Mouse (Mus musculus) embryonic facial prominence, embryonic 15.5 days (tissue): Measurements from ENCODE around the gene Lypd5. TPM values are rescaled to one million over a fixed set of nuclear protein-coding genes. Genes with fewer than 3 reads are reported as not detected.
A peak's percentile ranks its signal among the peaks of the same experiment; 100 is the strongest.
"Not testable (repeated sequence)": the region's sequence is repeated elsewhere in the genome, so short reads cannot be mapped to it uniquely, and the experiment has no call there.

Experiments
- ATAC-seq: fragments of 200-750 bp; cut with Nextera tagmentation; 2 replicates; pipeline ENCODE4 v1.8.0; 2017; ENCODE audit warnings: low read depth, moderate TSS enrichment; ENCODE audit not compliant: insufficient number of reproducible peaks, low FRiP score, low TSS enrichment
- H3K27ac ChIP-seq: fragments of 300-500 bp; sonication (generic); replicated peaks from 2 replicates; pipeline ENCODE4 v1.5.1; 2015; ENCODE audit warnings: mild to moderate bottlenecking, inconsistent platforms
- H3K27me3 ChIP-seq: fragments of 300-500 bp; sonication (generic); 2 replicates; pipeline ENCODE4 v1.6.1; 2015; ENCODE audit warnings: inconsistent platforms
- H3K36me3 ChIP-seq: fragments of 300-500 bp; sonication (generic); 2 replicates; pipeline ENCODE4 v1.6.1; 2015; ENCODE audit warnings: mild to moderate bottlenecking, inconsistent platforms
- H3K4me1 ChIP-seq: fragments of 300-500 bp; sonication (generic); 2 replicates; pipeline ENCODE4 v1.6.1; 2015; ENCODE audit warnings: inconsistent platforms
- H3K4me2 ChIP-seq: fragments of 300-500 bp; sonication (generic); replicated peaks from 2 replicates; pipeline ENCODE4 v1.6.1; 2015; ENCODE audit warnings: mild to moderate bottlenecking, inconsistent platforms
- H3K4me3 ChIP-seq: fragments of 300-500 bp; sonication (generic); replicated peaks from 2 replicates; pipeline ENCODE4 v1.5.1; 2015; ENCODE audit warnings: mild to moderate bottlenecking, inconsistent platforms
- H3K9ac ChIP-seq: fragments of 300-500 bp; sonication (generic); 2 replicates; pipeline ENCODE4 v1.6.1; 2015; ENCODE audit warnings: inconsistent platforms
- H3K9me3 ChIP-seq: fragments of 300-500 bp; sonication (generic); replicated peaks from 2 replicates; pipeline ENCODE4 v1.6.1; 2016; ENCODE audit warnings: inconsistent platforms
- WGBS: fragments of 180-500 bp; shearing (Covaris S2); methylation state at CpG from one replicate; pipeline ENCODE4 v1.1.7; 2015; 5-methylcytosine and 5-hydroxymethylcytosine counted together
- microRNA-seq: library from miRNA; unstranded; fragments of <30 nt; microRNA quantifications from one replicate; pipeline ENCODE4, GENCODE M21; 2016; ENCODE audit warnings: borderline number of aligned reads
- polyA plus RNA-seq: library from polyadenylated mRNA; unstranded; fragments of >200 nt; fragmentation: Nextera tagmentation; extraction: Ambion mirVana; gene quantifications from 2 replicates; pipeline ENCODE4 v1.2.1, GENCODE M21; 2015

Gene Lypd5
- polyA plus RNA-seq, 1 experiment from 2014 or later, result 40.2 TPM

- Histone ChIP-seq H3K4me2 (peak overlapping the region; percentile 60), H3K9me3 (no peaks in the 10 kb centered on the region), H3K4me3 (peak overlapping the region; percentile 69), H3K27me3 (no peaks in the 10 kb centered on the region), H3K4me1 (peaks cover 12% of the 10 kb centered on the region; the same call in 1 of the 2 replicates), H3K9ac (peak overlapping the region; percentile 58), H3K36me3 (peaks cover 26% of the 10 kb centered on the region), H3K27ac (peak overlapping the region; percentile 97)
- no peak for ATAC-seq
- 13% methylated on average over 3 of the region's 3 CpGs for WGBS
These were observed 51.1 kb downstream of the Lypd5 start for GRCm38 (mm10) chr7:24400082-24400452.

- Histone ChIP-seq H3K4me3 (peak overlapping the region; percentile 69), H3K4me2 (peak overlapping the region; percentile 60), H3K4me1 (peaks cover 12% of the 10 kb centered on the region; the same call in 1 of the 2 replicates), H3K36me3 (peaks cover 30% of the 10 kb centered on the region)
- H3K9ac ChIP-seq, ATAC-seq, H3K27ac ChIP-seq, H3K9me3 ChIP-seq, H3K27me3 ChIP-seq: not testable (repeated sequence)
- WGBS, result 87% methylated on average over 4 of the region's 4 CpGs
These were observed 51.5 kb downstream of the Lypd5 start for GRCm38 (mm10) chr7:24400489-24400888.

- no peaks in the 10 kb centered on the region for H3K9me3 ChIP-seq
- peaks cover 47% of the 10 kb centered on the region for H3K36me3 ChIP-seq
- ATAC-seq, result no peak
- peaks cover 17% of the 10 kb centered on the region; the same call in 1 of the 2 replicates for H3K4me1 ChIP-seq
- H3K27me3 ChIP-seq, result no peaks in the 10 kb centered on the region
- 99% methylated on average over 9 of the region's 9 CpGs for WGBS
- H3K27ac ChIP-seq, result no peak overlapping the region
- no peak overlapping the region for H3K4me3 ChIP-seq
- H3K9ac ChIP-seq, result no peak overlapping the region
- no peak overlapping the region for H3K4me2 ChIP-seq
These were observed 53.9 kb downstream of the Lypd5 start for GRCm38 (mm10) chr7:24402851-24403250.

Small RNA genes within 50 kb of the gene (microRNA-seq; reads per million reads assigned to microRNA genes)
- gene Gm27592, result not detected

Other genes with a start within 250 kb of the Lypd5 start
- 9.8 and 9.9 TPM in 2 replicates for gene Zfp112, start 236.9 kb upstream of the Lypd5 start, polyA plus RNA-seq
- gene Zfp235, start 215.0 kb upstream of the Lypd5 start, polyA plus RNA-seq, result 20.7 and 21.0 TPM in 2 replicates
- gene Zfp114, start 174.1 kb upstream of the Lypd5 start, polyA plus RNA-seq, result 6.4 and 6.5 TPM in 2 replicates
- gene Zfp111, start 137.8 kb upstream of the Lypd5 start, polyA plus RNA-seq, result 10.8 and 11.4 TPM in 2 replicates
- 4.3 and 5.3 TPM in 2 replicates for gene Zfp109, start 111.6 kb upstream of the Lypd5 start, polyA plus RNA-seq
- gene Zfp108, start 94.4 kb upstream of the Lypd5 start, polyA plus RNA-seq, result 4.9 and 5.5 TPM in 2 replicates
- 8.1 and 10.7 TPM in 2 replicates for gene Zfp93, start 78.8 kb upstream of the Lypd5 start, polyA plus RNA-seq
- gene Zfp61, start 48.0 kb upstream of the Lypd5 start, polyA plus RNA-seq, result 41.6 and 45.6 TPM in 2 replicates
- 13.7 and 14.5 TPM in 2 replicates for gene Zfp94, start 32.5 kb upstream of the Lypd5 start, polyA plus RNA-seq
- not detected in 2 replicates for gene Tescl, start 15.3 kb upstream of the Lypd5 start, polyA plus RNA-seq
- gene Kcnn4, start 21.1 kb downstream of the Lypd5 start, polyA plus RNA-seq, result 3.1 and 4.0 TPM in 2 replicates
- 24.8 and 27.6 TPM in 2 replicates for gene Smg9, start 50.4 kb downstream of the Lypd5 start, polyA plus RNA-seq
- gene Irgc1, start 103.1 kb downstream of the Lypd5 start, polyA plus RNA-seq, result 0.21 TPM in 1 of 2 replicates, not detected in the other
- gene Plaur, start 113.3 kb downstream of the Lypd5 start, polyA plus RNA-seq, result 8.8 and 12.6 TPM in 2 replicates
- 7.5 and 8.0 TPM in 2 replicates for gene Cadm4, start 132.8 kb downstream of the Lypd5 start, polyA plus RNA-seq
- 65.9 and 69.2 TPM in 2 replicates for gene Zfp428, start 157.8 kb downstream of the Lypd5 start, polyA plus RNA-seq
- 0.62 and 0.72 TPM in 2 replicates for gene AC161166.1, start 163.3 kb downstream of the Lypd5 start, polyA plus RNA-seq
- 11.2 and 11.4 TPM in 2 replicates for gene Irgq, start 181.5 kb downstream of the Lypd5 start, polyA plus RNA-seq
- gene Pinlyp, start 196.9 kb downstream of the Lypd5 start, polyA plus RNA-seq, result 9.4 and 16.4 TPM in 2 replicates
- 122 and 127 TPM in 2 replicates for gene Xrcc1, start 197.1 kb downstream of the Lypd5 start, polyA plus RNA-seq
- 27.3 and 27.8 TPM in 2 replicates for gene Ethe1, start 238.3 kb downstream of the Lypd5 start, polyA plus RNA-seq
- 6.9 and 7.9 TPM in 2 replicates for gene Zfp575, start 238.4 kb downstream of the Lypd5 start, polyA plus RNA-seq